Mouse (Mus musculus) olfactory bulb, adult 2 months (tissue): ENCODE measurements at regions not wholly inside any gene's neighbourhood (a gene's known extent, or its start where the extent isn't known, plus 50 kb on each side); places are given as distances from the start of the nearest gene placed in this dataset.

ENCODE experiments used
- CTCF ChIP-seq: fragments of 200-500 bp; IDR thresholded peaks from 2 replicates; pipeline ENCODE4 v1.5.1; 2012; ENCODE audit warnings: low read depth, mild to moderate bottlenecking, low read length, moderate library complexity; ENCODE audit not compliant: insufficient read depth
- POLR2A ChIP-seq: fragments of 200-500 bp; IDR thresholded peaks from 2 replicates; pipeline ENCODE4 v1.6.1; 2012; ENCODE audit warnings: mild to moderate bottlenecking, low read depth, low read length, moderate library complexity; ENCODE audit not compliant: insufficient read depth

- no peak for TF ChIP-seq POLR2A
- no peak for TF ChIP-seq CTCF
These were observed 441.9 kb downstream of the Tox3 start for GRCm38 (mm10) chr8:89906200-89906599.
